Mouse (Mus musculus): ENCODE results near the gene Lnx1. TPM values are rescaled to one million over a fixed set of nuclear protein-coding genes. Genes with fewer than 3 reads are reported as not detected.
A peak's percentile ranks its signal among the peaks of the same experiment; 100 is the strongest.

Gene Lnx1
- polyA plus RNA-seq, 1 experiment from 2014 or later = 0.92 TPM

DNA sequence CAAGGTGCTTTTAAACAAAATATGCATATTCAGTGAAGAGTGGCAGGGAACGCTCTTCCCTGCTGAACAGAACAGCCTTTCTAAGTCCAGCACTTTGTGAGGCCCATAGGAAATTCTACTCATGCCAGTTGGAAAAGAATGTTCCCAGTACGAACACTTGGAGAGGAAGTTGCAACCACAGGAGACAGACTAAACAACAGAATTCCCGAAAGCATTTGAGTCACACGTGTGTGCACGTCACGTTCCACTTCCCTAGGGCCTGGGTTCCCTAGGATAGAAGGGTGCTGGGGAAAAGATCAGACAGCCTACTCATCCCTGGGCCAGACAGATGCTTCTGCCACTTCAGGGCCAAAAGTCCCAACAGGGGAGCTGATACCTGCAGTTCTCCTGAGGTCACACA, 48.2 kb downstream of the Lnx1 start:
- peaks cover 14% of the 10 kb centered on the region for H3K4me1 ChIP-seq (replicated peaks)
- H3K9ac ChIP-seq = no peak overlapping the region
- 62% methylated on average over 6 of the region's 6 CpGs for WGBS
- no peaks in the 10 kb centered on the region for H3K27me3 ChIP-seq (replicated peaks)
- ATAC-seq (ENCODE audit: insufficient number of reproducible peaks, low FRiP score) = no peak
- no peak overlapping the region for H3K4me3 ChIP-seq
- H3K9me3 ChIP-seq (replicated peaks) = no peaks in the 10 kb centered on the region
- H3K4me2 ChIP-seq = no peak overlapping the region
- H3K27ac ChIP-seq (ENCODE audit: poor library complexity, severe bottlenecking) = no peak overlapping the region
- H3K36me3 ChIP-seq = no peaks in the 10 kb centered on the region

DNA sequence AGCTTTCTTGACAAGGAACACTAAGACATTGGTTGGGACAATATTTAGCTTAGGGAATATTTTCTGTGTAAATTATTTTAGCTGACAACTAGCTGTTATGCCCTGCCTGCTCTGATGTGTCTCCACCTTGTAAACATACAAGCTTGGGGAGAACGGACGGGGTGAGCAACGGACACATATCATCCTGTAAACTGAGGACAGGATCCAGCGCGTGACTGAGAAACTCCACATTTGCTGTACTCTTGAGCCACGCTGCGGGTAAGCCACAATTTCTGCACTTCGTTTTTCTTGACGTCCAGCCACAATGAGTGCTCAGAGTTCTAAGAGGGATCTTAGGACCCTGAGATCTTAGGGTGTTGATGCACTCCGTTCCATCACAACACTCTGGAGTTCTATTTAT, 48.9 kb downstream of the Lnx1 start:
- H3K27me3 ChIP-seq (replicated peaks) = no peaks in the 10 kb centered on the region
- H3K9ac ChIP-seq = no peak overlapping the region
- no peaks in the 10 kb centered on the region for H3K9me3 ChIP-seq (replicated peaks)
- no peak for ATAC-seq (ENCODE audit: insufficient number of reproducible peaks, low FRiP score)
- H3K4me3 ChIP-seq = no peak overlapping the region
- H3K36me3 ChIP-seq = no peaks in the 10 kb centered on the region
- H3K4me1 ChIP-seq (replicated peaks) = peaks cover 14% of the 10 kb centered on the region
- H3K4me2 ChIP-seq = no peak overlapping the region
- 78% methylated on average over 10 of the region's 10 CpGs for WGBS
- H3K27ac ChIP-seq (ENCODE audit: poor library complexity, severe bottlenecking) = no peak overlapping the region

DNA sequence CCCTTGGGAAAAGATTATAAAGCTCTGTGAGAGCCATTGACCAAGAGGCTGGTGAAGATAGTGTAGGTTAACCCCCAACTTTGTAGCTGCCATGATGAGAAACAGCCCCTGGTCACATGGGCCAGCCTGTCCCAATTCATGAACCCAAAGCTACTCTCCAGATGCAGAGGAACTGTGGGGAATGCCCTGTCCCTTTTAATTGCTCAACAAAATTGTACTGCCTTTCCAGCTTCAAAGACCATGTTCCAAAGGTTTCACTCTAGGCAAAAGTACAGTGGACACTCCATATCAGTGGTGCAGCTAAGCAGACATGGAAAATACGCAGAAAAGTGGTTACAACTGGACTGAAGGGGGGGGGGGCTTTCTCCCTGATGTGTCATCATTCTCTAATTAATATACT, 53.6 kb downstream of the Lnx1 start:
- H3K4me1 ChIP-seq (replicated peaks) = peaks cover 21% of the 10 kb centered on the region
- H3K27me3 ChIP-seq (replicated peaks) = no peaks in the 10 kb centered on the region
- ATAC-seq (ENCODE audit: insufficient number of reproducible peaks, low FRiP score) = no peak
- WGBS = 82% methylated on average over 1 of the region's 1 CpGs
- no peak overlapping the region for H3K4me3 ChIP-seq
- no peak overlapping the region for H3K27ac ChIP-seq (ENCODE audit: poor library complexity, severe bottlenecking)
- no peaks in the 10 kb centered on the region for H3K36me3 ChIP-seq
- no peak overlapping the region for H3K9ac ChIP-seq
- H3K9me3 ChIP-seq (replicated peaks) = no peaks in the 10 kb centered on the region
- no peak overlapping the region for H3K4me2 ChIP-seq

DNA sequence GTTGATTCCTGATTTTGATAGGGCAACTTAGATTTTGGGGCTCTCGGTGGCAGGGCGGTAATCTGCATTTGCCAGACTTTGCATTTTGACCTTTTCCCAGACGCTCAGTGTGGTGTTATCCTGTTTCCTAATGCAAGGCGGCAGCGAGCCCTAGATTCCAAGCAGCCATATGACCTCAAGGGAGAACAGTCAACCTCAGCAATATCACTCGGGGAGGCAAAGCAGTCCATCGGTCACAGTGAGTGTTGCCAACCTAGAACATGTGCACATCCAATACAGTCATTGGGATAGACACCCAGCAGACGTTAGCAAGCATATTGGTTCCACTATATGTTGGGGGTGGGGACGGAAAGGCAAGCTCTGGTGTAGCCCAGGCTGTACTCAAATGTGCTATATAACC, 54.5 kb downstream of the Lnx1 start:
- Histone ChIP-seq H3K4me3 (no peak overlapping the region), H3K27me3 (replicated peaks) (no peaks in the 10 kb centered on the region), H3K4me1 (replicated peaks) (peaks cover 21% of the 10 kb centered on the region), H3K36me3 (no peaks in the 10 kb centered on the region), H3K9ac (no peak overlapping the region), H3K4me2 (no peak overlapping the region), H3K9me3 (replicated peaks) (no peaks in the 10 kb centered on the region), H3K27ac (ENCODE audit: poor library complexity, severe bottlenecking) (no peak overlapping the region)
- 50% methylated on average over 9 of the region's 9 CpGs for WGBS
- no peak for ATAC-seq (ENCODE audit: insufficient number of reproducible peaks, low FRiP score)

DNA sequence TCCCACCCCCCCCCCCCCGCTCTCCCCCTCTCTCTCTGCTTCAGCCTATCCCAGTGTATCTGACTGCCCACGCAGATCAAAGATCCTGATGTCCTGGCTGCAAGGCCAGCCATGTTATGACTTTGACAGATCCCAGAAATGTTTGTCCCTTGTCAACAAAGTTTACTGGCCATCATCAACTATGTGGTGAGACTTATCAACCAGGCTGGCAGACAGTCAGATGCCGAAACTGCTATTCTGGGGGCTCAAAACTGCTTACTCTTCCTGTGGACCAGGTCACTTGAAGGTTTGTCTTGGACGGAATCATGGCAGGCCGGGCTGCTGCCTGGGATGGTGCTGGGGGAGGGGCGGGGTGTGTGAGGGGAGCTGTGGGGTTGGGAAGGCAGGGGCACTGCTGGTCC, 55.1 kb downstream of the Lnx1 start:
- WGBS = 15% methylated on average over 5 of the region's 6 CpGs
- 0 out of 2 replicates have a peak, but pooled peaks have one; percentile 39 for ATAC-seq (ENCODE audit: insufficient number of reproducible peaks, low FRiP score)
- no peak overlapping the region for H3K9ac ChIP-seq
- H3K4me3 ChIP-seq = no peak overlapping the region
- H3K27me3 ChIP-seq (replicated peaks) = no peaks in the 10 kb centered on the region
- H3K4me1 ChIP-seq (replicated peaks) = peaks cover 21% of the 10 kb centered on the region
- no peaks in the 10 kb centered on the region for H3K9me3 ChIP-seq (replicated peaks)
- H3K36me3 ChIP-seq = no peaks in the 10 kb centered on the region
- H3K27ac ChIP-seq (ENCODE audit: poor library complexity, severe bottlenecking) = no peak overlapping the region
- H3K4me2 ChIP-seq = peak overlapping the region; percentile 20; the same call in 1 of the 2 replicates

DNA sequence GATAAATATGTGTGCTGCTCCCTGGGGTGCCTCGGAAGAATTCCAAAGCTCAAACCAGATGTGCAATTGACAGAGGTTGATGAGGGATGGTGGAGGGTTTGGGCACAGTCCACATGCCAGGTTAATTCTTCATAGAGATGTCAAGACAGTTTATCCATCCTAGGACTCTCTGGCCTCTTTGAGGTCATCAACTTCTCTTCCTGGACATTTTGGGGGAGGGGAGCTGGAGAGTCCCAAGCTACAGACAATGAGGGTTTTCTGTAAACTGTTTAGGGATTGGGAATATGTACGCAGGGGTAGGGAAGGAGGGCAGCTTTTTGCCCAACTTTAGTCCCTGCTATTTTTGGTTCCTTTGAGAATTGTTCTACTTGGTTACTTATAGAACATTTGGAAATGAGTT, 60.4 kb downstream of the Lnx1 start:
- Histone ChIP-seq H3K4me3 (no peak overlapping the region), H3K4me2 (no peak overlapping the region), H3K27me3 (replicated peaks) (peaks cover 7% of the 10 kb centered on the region; the same call in 1 of the 2 replicates), H3K27ac (ENCODE audit: poor library complexity, severe bottlenecking) (no peak overlapping the region), H3K9ac (no peak overlapping the region), H3K4me1 (replicated peaks) (peaks cover 10% of the 10 kb centered on the region), H3K9me3 (replicated peaks) (no peaks in the 10 kb centered on the region), H3K36me3 (no peaks in the 10 kb centered on the region)
- WGBS = 68% methylated on average over 2 of the region's 2 CpGs
- no peak for ATAC-seq (ENCODE audit: insufficient number of reproducible peaks, low FRiP score)

DNA sequence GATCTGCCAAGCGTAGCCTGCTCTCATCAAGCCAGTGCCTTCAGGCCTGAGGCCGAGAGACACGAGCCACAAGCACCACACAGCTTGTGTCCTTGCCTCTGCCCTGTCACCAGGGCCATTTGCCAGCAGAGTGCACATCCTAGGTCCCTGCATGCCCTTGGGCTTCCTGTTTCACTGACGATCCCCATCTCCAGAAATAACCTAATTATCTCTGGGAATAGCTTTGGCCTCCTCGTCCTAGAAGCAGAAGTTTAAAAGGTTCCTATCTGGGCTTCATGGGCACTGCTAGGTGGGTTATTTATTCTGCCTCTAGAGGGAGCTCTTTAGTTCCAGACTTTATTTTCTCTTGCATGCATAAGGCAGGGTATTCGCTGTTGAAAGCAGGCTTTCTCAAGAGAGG, 61.7 kb downstream of the Lnx1 start:
- Histone ChIP-seq H3K36me3 (no peaks in the 10 kb centered on the region), H3K27me3 (replicated peaks) (peaks cover 8% of the 10 kb centered on the region; the same call in 1 of the 2 replicates), H3K27ac (ENCODE audit: poor library complexity, severe bottlenecking) (no peak overlapping the region), H3K9ac (no peak overlapping the region), H3K9me3 (replicated peaks) (no peaks in the 10 kb centered on the region), H3K4me3 (no peak overlapping the region), H3K4me2 (no peak overlapping the region), H3K4me1 (replicated peaks) (0 out of 2 replicates have a peak, but pooled peaks cover 4% of the 10 kb centered on the region)
- ATAC-seq (ENCODE audit: insufficient number of reproducible peaks, low FRiP score) = no peak
- WGBS = 27% methylated on average over 6 of the region's 6 CpGs

DNA sequence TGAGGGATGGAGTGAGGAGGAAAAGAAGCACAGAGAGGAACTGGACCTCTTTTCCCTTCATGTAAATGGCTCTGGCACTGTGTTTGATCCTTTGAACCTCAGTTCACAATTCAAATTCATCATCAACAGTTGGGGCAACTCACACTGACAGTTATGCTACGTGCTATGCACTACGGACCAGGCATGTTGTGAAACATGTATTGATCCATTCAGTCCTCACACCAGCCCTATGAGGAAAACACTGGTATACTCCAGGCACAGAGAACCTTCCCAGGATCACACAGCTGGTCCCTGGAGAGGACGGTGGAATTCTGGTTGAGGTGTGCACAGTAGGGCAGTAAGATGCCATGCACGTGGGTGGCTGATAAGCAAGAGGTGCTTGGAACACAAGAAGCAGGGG, 62.2 kb downstream of the Lnx1 start:
- peaks cover 13% of the 10 kb centered on the region; the same call in 1 of the 2 replicates for H3K27me3 ChIP-seq (replicated peaks)
- no peak for ATAC-seq (ENCODE audit: insufficient number of reproducible peaks, low FRiP score)
- H3K4me2 ChIP-seq = no peak overlapping the region
- H3K9ac ChIP-seq = no peak overlapping the region
- no peaks in the 10 kb centered on the region for H3K9me3 ChIP-seq (replicated peaks)
- 0 out of 2 replicates have a peak, but pooled peaks cover 4% of the 10 kb centered on the region for H3K4me1 ChIP-seq (replicated peaks)
- H3K4me3 ChIP-seq = no peak overlapping the region
- WGBS = 74% methylated on average over 4 of the region's 4 CpGs
- H3K27ac ChIP-seq (ENCODE audit: poor library complexity, severe bottlenecking) = no peak overlapping the region
- H3K36me3 ChIP-seq = no peaks in the 10 kb centered on the region

DNA sequence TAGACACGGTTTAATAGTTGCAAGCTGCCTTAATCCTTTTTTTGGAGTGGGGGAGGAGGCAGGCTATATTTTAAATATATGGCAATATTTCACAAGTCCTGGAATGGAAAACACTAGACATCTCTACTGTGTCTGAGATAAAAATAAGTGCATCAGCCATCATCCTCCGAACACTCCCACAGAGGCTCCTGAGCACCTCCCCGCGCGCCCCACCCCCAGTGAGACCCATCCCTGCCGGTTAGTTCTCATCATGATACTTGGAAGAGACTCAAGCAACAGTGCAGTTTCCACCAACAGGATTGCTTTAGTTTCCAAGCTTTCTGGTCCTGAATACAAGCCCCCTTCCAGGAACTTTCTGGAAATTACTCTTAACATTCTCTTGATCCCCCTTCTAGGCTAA, 63.2 kb downstream of the Lnx1 start:
- no peak overlapping the region for H3K9ac ChIP-seq
- no peak for ATAC-seq (ENCODE audit: insufficient number of reproducible peaks, low FRiP score)
- WGBS = 79% methylated on average over 6 of the region's 6 CpGs
- H3K4me2 ChIP-seq = no peak overlapping the region
- no peak overlapping the region for H3K27ac ChIP-seq (ENCODE audit: poor library complexity, severe bottlenecking)
- no peaks in the 10 kb centered on the region for H3K36me3 ChIP-seq
- no peaks in the 10 kb centered on the region for H3K9me3 ChIP-seq (replicated peaks)
- H3K4me1 ChIP-seq (replicated peaks) = 0 out of 2 replicates have a peak, but pooled peaks cover 4% of the 10 kb centered on the region
- H3K4me3 ChIP-seq = no peak overlapping the region
- H3K27me3 ChIP-seq (replicated peaks) = peaks cover 13% of the 10 kb centered on the region; the same call in 1 of the 2 replicates

DNA sequence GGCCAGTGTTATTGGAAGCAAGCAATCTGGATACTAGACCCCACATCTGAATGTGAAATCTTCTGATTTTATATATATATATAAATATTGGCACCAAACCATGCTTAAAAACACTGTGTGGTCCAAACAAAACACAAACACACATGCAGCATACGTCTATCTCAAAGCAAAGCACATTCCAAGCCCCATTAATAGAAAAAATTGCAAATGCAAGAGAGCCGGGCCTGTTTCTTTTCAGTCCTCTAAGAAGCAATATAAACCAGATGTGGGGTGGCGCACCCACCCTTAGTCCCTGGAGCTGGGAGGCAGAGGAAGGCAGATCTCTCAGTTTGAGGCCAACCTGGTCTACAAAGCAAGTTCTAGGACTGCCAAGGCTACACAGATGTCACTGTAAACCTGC, 68.3 kb downstream of the Lnx1 start:
- no peaks in the 10 kb centered on the region for H3K4me1 ChIP-seq (replicated peaks)
- peaks cover 12% of the 10 kb centered on the region; the same call in 1 of the 2 replicates for H3K27me3 ChIP-seq (replicated peaks)
- H3K9ac ChIP-seq = no peak overlapping the region
- no peak overlapping the region for H3K4me2 ChIP-seq
- no peak overlapping the region for H3K4me3 ChIP-seq
- H3K27ac ChIP-seq (ENCODE audit: poor library complexity, severe bottlenecking) = no peak overlapping the region
- H3K36me3 ChIP-seq = no peaks in the 10 kb centered on the region
- no peaks in the 10 kb centered on the region for H3K9me3 ChIP-seq (replicated peaks)
- ATAC-seq (ENCODE audit: insufficient number of reproducible peaks, low FRiP score) = no peak
- WGBS = 76% methylated on average over 3 of the region's 3 CpGs

DNA sequence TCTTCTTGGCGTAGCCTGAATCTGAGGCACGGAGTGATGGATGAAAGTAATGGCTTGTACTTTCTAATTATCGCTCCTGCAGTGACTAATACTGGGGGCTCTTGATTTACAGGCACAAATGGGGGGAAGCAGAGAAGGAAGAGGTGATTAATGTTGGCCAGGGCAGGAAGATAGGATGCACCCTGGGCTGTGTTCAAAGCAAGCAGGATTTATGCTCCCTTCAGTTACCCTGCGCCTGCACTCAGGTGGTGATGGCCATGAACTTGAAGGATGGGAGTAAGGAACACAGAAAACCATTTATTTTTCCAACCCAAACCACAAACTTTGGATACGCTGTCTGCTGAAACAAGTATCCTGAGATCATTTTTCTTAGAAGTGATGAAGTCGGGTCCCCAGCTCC, 69.3 kb downstream of the Lnx1 start:
- H3K4me1 ChIP-seq (replicated peaks) = 0 out of 2 replicates have a peak, but pooled peaks cover 3% of the 10 kb centered on the region
- no peak overlapping the region for H3K4me2 ChIP-seq
- H3K4me3 ChIP-seq = no peak overlapping the region
- H3K27me3 ChIP-seq (replicated peaks) = peaks cover 12% of the 10 kb centered on the region; the same call in 1 of the 2 replicates
- ATAC-seq (ENCODE audit: insufficient number of reproducible peaks, low FRiP score) = no peak
- no peaks in the 10 kb centered on the region for H3K9me3 ChIP-seq (replicated peaks)
- no peak overlapping the region for H3K27ac ChIP-seq (ENCODE audit: poor library complexity, severe bottlenecking)
- no peaks in the 10 kb centered on the region for H3K36me3 ChIP-seq
- H3K9ac ChIP-seq = no peak overlapping the region
- WGBS = 80% methylated on average over 6 of the region's 6 CpGs

All from heart, embryonic 12.5 days (tissue).